Mouse (Mus musculus) limb, embryonic 14.5 days (tissue): ENCODE data around the gene Rrp15. TPM values are rescaled to one million over a fixed set of nuclear protein-coding genes. Genes with fewer than 3 reads are reported as not detected.

Experiments used
- ATAC-seq: fragments of 200-750 bp; cut with Nextera tagmentation; 2 replicates; pipeline ENCODE4 v1.8.0; 2017; ENCODE audit warnings: low read depth, moderate number of reproducible peaks, moderate TSS enrichment; ENCODE audit not compliant: low FRiP score
- DNase-seq: peaks from one replicate; pipeline ENCODE4 v3.0.0-alpha.2; 2015; ENCODE audit warnings: low spot score
- H3K27ac ChIP-seq: fragments of 300-500 bp; sonication (generic); replicated peaks from 2 replicates; pipeline ENCODE4 v1.5.1; 2014; ENCODE audit warnings: low read depth, mild to moderate bottlenecking, low read length, moderate library complexity, mixed read lengths
- H3K27me3 ChIP-seq: fragments of 300-500 bp; sonication (generic); 2 replicates; pipeline ENCODE4 v1.6.1; 2014; ENCODE audit warnings: low read length, mixed read lengths; ENCODE audit not compliant: control insufficient read depth, insufficient read depth
- H3K36me3 ChIP-seq: fragments of 300-500 bp; sonication (generic); 2 replicates; pipeline ENCODE4 v1.6.1; 2014; ENCODE audit warnings: mild to moderate bottlenecking, low read length, moderate library complexity, mixed read lengths; ENCODE audit not compliant: control insufficient read depth, insufficient read depth
- H3K4me1 ChIP-seq: fragments of 300-500 bp; sonication (generic); 2 replicates; pipeline ENCODE4 v1.6.1; 2014; ENCODE audit warnings: antibody characterized with exemption, low read length, mixed read lengths; ENCODE audit not compliant: control insufficient read depth, insufficient read depth
- H3K4me2 ChIP-seq: fragments of 300-500 bp; sonication (generic); replicated peaks from 2 replicates; pipeline ENCODE4 v1.6.1; 2014; ENCODE audit warnings: low read depth, mild to moderate bottlenecking, low read length, moderate library complexity; ENCODE audit not compliant: severe bottlenecking
- H3K4me3 ChIP-seq: fragments of 300-500 bp; sonication (generic); replicated peaks from 2 replicates; pipeline ENCODE4 v1.5.1; 2014; ENCODE audit warnings: low read length
- H3K9ac ChIP-seq: fragments of 300-500 bp; sonication (generic); 2 replicates; pipeline ENCODE4 v1.6.1; 2014; ENCODE audit warnings: mild to moderate bottlenecking, low read depth, low read length, moderate library complexity; ENCODE audit not compliant: severe bottlenecking
- H3K9me3 ChIP-seq: fragments of 300-500 bp; sonication (generic); 2 replicates; pipeline ENCODE4 v1.6.1; 2016; ENCODE audit warnings: low read length; ENCODE audit not compliant: control insufficient read depth
- POLR2A ChIP-seq: fragments of 200-500 bp; IDR thresholded peaks from 2 replicates; pipeline ENCODE4 v1.8.0; 2012; ENCODE audit warnings: inconsistent platforms, mild to moderate bottlenecking, moderate library complexity, borderline replicate concordance; ENCODE audit not compliant: insufficient read depth, insufficient read length; ENCODE audit errors: extremely low read depth
- WGBS: fragments of 180-500 bp; shearing (Covaris S2); extraction: QIAGEN DNeasy Blood & Tissue Kit; methylation state at CpG from one replicate; pipeline ENCODE4 v1.1.7; 2014; 5-methylcytosine and 5-hydroxymethylcytosine counted together
- polyA plus RNA-seq, 2 experiments: library from polyadenylated mRNA; depleted of rRNA in 1 of 2; stranded (reverse) in 1 of 2; unstranded in 1 of 2; fragments of >200 nt; fragmentation: Nextera tagmentation in 1 of 2; extraction: Ambion mirVana in 1 of 2; gene quantifications; 2 replicates each; pipeline versions ENCODE4 v1.2.1 to v1.2.3; 2012 to 2014

The Rrp15 gene
- polyA plus RNA-seq, 2 experiments, result 40.0 to 62.6 TPM

DNA sequence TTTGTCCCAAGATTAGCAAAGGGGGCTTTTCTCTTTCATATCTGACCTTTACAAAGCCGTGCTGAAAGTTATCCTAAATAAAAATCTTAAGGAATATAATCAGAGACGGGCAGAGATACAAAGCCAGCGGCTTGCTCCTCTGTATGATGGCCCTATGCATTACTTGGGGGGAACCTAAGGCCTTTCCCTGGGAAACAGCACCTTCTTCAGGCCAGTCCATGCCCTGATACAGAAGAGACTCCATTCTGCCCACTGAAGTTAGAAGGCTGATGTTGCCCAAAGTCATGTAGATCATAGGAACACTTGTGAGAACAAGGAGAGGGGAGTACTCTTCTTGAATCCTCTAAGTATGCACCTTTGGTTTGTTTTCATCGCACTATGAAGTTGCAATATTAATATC is 56.8 kb downstream of the Rrp15 start:
- H3K9me3 ChIP-seq, result no peaks in the 10 kb centered on the region
- H3K4me1 ChIP-seq, result peaks cover 38% of the 10 kb centered on the region
- H3K9ac ChIP-seq, result no peak overlapping the region
- TF ChIP-seq POLR2A, result no peak
- no peak for ATAC-seq
- H3K36me3 ChIP-seq, result peaks cover 18% of the 10 kb centered on the region; the same call in 1 of the 2 replicates
- no peak overlapping the region for H3K4me3 ChIP-seq
- DNase-seq, result no peak
- H3K27ac ChIP-seq, result no peak overlapping the region
- H3K27me3 ChIP-seq, result no peaks in the 10 kb centered on the region
- 94% methylated on average over 4 of the region's 4 CpGs for WGBS
- H3K4me2 ChIP-seq, result no peak overlapping the region

DNA sequence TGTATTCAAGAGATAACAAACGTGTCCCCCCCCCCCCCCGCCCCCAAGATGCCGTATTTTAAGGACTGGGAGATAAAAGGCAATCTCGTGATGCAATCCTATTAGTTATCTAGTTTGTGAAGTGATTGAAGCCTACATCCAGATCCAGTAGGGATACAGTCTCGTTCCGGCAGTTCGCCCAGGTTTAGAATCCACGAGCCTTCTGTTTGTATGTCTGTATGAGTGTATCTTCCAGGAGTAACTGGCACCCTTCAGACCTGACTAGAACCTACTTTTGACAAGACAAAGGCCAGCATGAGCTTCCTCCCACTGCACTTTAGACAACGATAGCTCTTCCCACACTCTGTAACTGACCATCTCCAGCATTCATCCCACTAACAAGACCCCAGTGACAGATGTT is 57.5 kb downstream of the Rrp15 start:
- Histone ChIP-seq H3K4me3 (no peak overlapping the region), H3K4me1 (peaks cover 38% of the 10 kb centered on the region), H3K27ac (no peak overlapping the region), H3K27me3 (no peaks in the 10 kb centered on the region), H3K9me3 (no peaks in the 10 kb centered on the region), H3K4me2 (no peak overlapping the region), H3K9ac (no peak overlapping the region), H3K36me3 (peaks cover 21% of the 10 kb centered on the region; the same call in 1 of the 2 replicates)
- 88% methylated on average over 9 of the region's 9 CpGs for WGBS
- TF ChIP-seq POLR2A, result no peak
- ATAC-seq (no peak), DNase-seq (no peak)

DNA sequence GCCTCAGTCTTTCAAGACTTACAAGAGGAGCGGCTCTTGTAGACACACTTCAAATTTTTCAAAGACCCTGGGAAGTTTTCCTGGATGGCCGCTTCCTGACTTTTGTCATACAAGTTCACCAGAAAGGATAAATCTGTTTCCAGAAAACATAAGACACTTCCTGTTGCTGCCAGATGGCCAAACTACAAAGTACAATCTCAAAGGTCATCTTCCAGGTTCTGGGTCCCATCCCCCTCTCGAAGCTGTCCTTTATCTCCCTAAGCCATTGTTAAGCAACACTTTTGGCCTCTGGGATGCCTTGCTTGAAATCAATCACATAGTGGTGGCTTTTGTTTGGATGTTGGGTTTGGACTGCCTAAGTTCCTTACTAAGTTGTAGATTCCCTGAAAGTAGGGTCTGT is 65.1 kb downstream of the Rrp15 start:
- ATAC-seq (no peak), DNase-seq (no peak)
- 90% methylated on average over 3 of the region's 3 CpGs for WGBS
- Histone ChIP-seq H3K36me3 (peaks cover 7% of the 10 kb centered on the region), H3K27ac (no peak overlapping the region), H3K9me3 (no peaks in the 10 kb centered on the region), H3K4me3 (no peak overlapping the region), H3K4me1 (peaks cover 31% of the 10 kb centered on the region), H3K9ac (no peak overlapping the region), H3K27me3 (no peaks in the 10 kb centered on the region), H3K4me2 (no peak overlapping the region)
- no peak for TF ChIP-seq POLR2A

DNA sequence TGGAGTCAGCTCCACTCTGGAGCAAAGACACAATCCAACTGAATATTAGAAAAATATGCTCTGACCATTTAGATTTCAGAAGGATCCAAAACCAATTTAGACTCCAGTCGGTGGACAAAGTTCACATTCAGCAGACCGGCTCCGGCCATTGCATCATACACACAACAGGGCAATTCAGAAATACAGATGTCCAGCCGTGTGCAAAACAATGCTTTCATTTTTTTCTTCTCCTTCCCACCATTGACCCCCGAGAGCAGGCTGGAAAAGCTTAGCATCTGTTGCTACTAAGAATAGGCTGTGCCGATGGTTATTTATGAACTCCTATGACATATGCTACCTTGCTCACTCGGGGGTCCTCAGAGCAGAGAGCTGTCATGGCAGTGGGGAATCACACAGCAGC is 66.6 kb downstream of the Rrp15 start:
- 39% methylated on average over 7 of the region's 7 CpGs for WGBS
- Histone ChIP-seq H3K36me3 (peaks cover 7% of the 10 kb centered on the region), H3K27me3 (no peaks in the 10 kb centered on the region), H3K4me1 (peaks cover 39% of the 10 kb centered on the region), H3K27ac (0 out of 2 replicates have a peak overlapping the region, but pooled peaks have one; percentile 33), H3K4me3 (no peak overlapping the region), H3K9ac (no peak overlapping the region), H3K4me2 (no peak overlapping the region), H3K9me3 (no peaks in the 10 kb centered on the region)
- ATAC-seq, result peak; percentile 54; the same call in 1 of the 2 replicates
- TF ChIP-seq POLR2A, result no peak
- peak; percentile 29 for DNase-seq

DNA sequence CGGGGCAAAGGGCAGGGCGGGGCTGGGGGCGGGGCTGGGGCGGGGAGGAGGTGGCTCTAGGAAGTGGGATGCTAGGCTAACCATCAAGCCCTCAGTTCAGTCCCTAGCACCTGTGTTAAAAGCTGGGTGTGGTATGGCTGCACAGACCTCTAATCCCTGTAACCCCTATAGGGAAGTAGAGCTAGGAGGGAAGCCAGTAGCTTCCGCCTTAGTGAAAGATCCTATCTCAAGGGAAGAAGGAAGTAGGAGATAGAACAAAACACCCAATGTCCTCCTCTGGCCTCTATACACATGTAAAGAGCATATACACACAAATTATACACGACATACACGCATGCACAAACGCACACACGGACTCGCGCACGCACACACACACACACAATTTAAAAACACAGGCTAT is 71.5 kb downstream of the Rrp15 start:
- TF ChIP-seq POLR2A, result no peak
- 0 out of 2 replicates have a peak, but pooled peaks cover 11% of the 10 kb centered on the region for H3K36me3 ChIP-seq
- H3K4me1 ChIP-seq, result peaks cover 57% of the 10 kb centered on the region
- ATAC-seq, result no peak
- no peak overlapping the region for H3K4me2 ChIP-seq
- DNase-seq, result no peak
- no peak overlapping the region for H3K27ac ChIP-seq
- 85% methylated on average over 11 of the region's 12 CpGs for WGBS
- H3K9me3 ChIP-seq, result no peaks in the 10 kb centered on the region
- no peak overlapping the region for H3K4me3 ChIP-seq
- H3K27me3 ChIP-seq, result no peaks in the 10 kb centered on the region
- H3K9ac ChIP-seq, result no peak overlapping the region

DNA sequence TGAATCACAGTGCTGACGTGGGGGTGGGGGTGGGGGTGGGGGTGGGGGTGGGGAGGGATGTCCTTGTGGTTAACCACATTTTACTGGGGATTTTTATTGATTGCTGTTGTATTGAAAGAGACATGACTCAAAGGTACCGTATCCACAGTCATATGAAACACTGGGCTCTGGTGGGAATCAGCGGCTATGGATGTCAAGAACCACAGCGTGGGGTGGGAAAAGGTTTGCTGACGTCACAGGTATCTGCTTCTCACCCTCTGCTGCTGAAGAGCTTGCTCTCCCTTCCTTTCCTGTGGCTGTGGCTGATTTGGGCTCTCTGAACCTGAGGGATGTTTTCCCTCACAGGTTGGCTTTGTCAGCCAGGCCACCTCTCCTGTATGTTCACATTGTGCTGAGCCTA is 73.0 kb downstream of the Rrp15 start:
- WGBS, result 50% methylated on average over 5 of the region's 5 CpGs
- TF ChIP-seq POLR2A, result no peak
- ATAC-seq (no peak), DNase-seq (no peak)
- Histone ChIP-seq H3K9ac (no peak overlapping the region), H3K9me3 (no peaks in the 10 kb centered on the region), H3K27ac (no peak overlapping the region), H3K4me2 (no peak overlapping the region), H3K4me1 (peaks cover 48% of the 10 kb centered on the region), H3K4me3 (no peak overlapping the region), H3K36me3 (peaks cover 11% of the 10 kb centered on the region; the same call in 1 of the 2 replicates), H3K27me3 (no peaks in the 10 kb centered on the region)
